Mouse (Mus musculus): ENCODE results near the gene Ghsr. TPM values are rescaled to one million over a fixed set of nuclear protein-coding genes. Genes with fewer than 3 reads are reported as not detected.

The Ghsr gene
- polyA plus RNA-seq, 2 experiments, result not detected

DNA sequence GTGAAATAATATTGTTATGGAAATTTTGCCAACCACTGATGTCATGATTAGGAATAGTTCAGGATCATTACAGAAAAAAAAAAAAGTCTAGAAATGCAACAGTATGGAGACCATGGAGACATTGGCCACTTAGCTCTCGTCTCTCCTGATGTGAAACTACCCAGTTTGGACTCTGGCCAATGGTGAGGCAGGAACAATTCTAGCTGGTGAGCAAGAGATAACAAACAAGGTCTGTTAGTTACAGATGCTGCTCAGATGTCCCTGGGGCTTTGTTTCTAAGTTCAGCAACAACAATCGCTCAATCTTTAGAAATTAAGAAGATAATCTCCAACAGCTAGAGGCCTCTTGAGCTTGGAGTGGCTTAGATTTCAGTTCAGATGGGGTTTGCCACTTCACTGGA lies 37.4 kb downstream of the Ghsr start:
- ATAC-seq (ENCODE audit: low FRiP score, low read depth), result no peak
- no peak for TF ChIP-seq POLR2A (IDR thresholded peaks at IDR 0.05; ENCODE audit: borderline replicate concordance, extremely low read depth, insufficient read depth, insufficient read length)
- 61% methylated on average over 2 of the region's 2 CpGs for WGBS

DNA sequence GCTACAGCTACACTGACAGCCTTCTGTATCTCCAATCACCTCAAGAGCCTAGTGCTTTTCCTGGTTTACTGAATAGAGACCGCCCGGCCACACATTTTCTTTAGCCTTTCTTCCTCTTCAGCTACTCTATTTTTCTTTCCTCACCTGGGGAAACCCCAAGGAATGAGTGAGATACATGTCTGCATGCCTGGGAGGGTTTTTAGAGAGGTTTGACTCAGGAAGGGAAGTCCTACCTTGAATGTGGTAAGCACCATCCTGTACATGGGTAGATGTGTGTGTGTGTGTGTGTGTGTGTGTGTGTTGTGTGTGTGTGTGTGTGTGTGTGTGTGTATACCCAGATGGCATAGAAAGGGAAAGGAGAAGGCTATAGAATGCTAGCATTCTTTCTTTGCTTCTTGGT lies 40.1 kb downstream of the Ghsr start:
- no peak overlapping the region for H3K4me3 ChIP-seq (replicated peaks; ENCODE audit: low read length)
- no peaks in the 10 kb centered on the region for H3K4me1 ChIP-seq (ENCODE audit: control insufficient read depth, insufficient read depth, low read length)
- peaks cover 4% of the 10 kb centered on the region; the same call in 1 of the 2 replicates for H3K36me3 ChIP-seq (ENCODE audit: control insufficient read depth, insufficient read depth, low read length)
- no peak overlapping the region for H3K9ac ChIP-seq (ENCODE audit: low read depth, low read length, severe bottlenecking)
- no peak for ATAC-seq (ENCODE audit: low FRiP score, low read depth)
- H3K9me3 ChIP-seq (ENCODE audit: control insufficient read depth, low read length), result no peaks in the 10 kb centered on the region
- TF ChIP-seq POLR2A (IDR thresholded peaks at IDR 0.05; ENCODE audit: borderline replicate concordance, extremely low read depth, insufficient read depth, insufficient read length), result no peak
- WGBS, result 94% methylated on average over 2 of the region's 2 CpGs
- no peak for DNase-seq (ENCODE audit: low spot score)
- no peak overlapping the region for H3K27ac ChIP-seq (replicated peaks; ENCODE audit: low read depth, low read length)
- H3K4me2 ChIP-seq (replicated peaks; ENCODE audit: low read depth, low read length, severe bottlenecking), result no peak overlapping the region
- no peaks in the 10 kb centered on the region for H3K27me3 ChIP-seq (ENCODE audit: control insufficient read depth, insufficient read depth, low read length)

More for the DNA sequence above, 37.4 kb downstream of the Ghsr start:
- Histone ChIP-seq H3K9ac (ENCODE audit: low read depth, low read length, severe bottlenecking) (no peak overlapping the region), H3K4me3 (replicated peaks; ENCODE audit: low read length) (no peak overlapping the region), H3K27ac (replicated peaks; ENCODE audit: low read depth, low read length) (no peak overlapping the region), H3K4me1 (ENCODE audit: control insufficient read depth, insufficient read depth, low read length) (no peaks in the 10 kb centered on the region), H3K4me2 (replicated peaks; ENCODE audit: low read depth, low read length, severe bottlenecking) (no peak overlapping the region), H3K27me3 (ENCODE audit: control insufficient read depth, insufficient read depth, low read length) (no peaks in the 10 kb centered on the region), H3K9me3 (ENCODE audit: control insufficient read depth, low read length) (no peaks in the 10 kb centered on the region), H3K36me3 (ENCODE audit: control insufficient read depth, insufficient read depth, low read length) (no peaks in the 10 kb centered on the region)
- DNase-seq (ENCODE audit: low spot score), result no peak

DNA sequence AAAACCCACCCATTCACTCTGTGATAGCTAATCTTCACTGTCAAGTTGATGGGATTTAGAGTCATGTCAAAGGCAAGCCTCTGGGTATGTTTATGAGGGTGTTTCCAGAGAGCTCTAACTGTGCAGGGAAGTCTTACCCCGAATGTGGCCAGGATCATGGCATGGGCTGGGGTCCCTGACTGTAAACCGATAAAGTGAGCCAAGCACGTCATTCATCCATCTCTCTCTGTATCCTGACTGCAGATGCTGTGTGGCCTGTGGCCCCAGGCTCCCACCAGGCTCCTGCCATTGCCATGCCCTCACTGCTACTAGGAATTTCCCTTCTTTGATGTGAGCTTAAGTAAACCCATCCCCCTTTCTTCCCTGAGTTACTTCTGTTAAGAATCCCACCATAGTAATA lies 42.4 kb downstream of the Ghsr start:
- no peak for ATAC-seq (ENCODE audit: low FRiP score, low read depth)

DNA sequence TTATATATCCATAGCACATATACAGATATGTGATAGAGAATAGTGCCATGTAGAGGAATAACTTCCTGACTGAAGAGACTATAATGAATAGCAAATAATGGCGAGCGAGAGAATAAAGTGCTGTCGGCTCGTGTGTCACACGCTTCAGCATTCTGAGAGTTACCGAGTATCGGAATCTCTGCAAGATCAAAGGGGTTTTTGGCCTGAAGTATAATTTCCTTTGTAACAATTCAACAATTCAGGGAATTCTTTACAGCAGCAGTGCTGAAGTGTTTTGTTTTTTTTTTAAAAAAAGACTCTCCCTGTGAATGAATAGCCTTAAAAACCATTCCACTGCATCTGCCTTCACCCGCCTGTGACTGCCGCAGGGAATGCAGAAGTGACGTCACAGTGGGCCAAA lies 45.6 kb downstream of the Ghsr start:
- Histone ChIP-seq H3K36me3 (ENCODE audit: control insufficient read depth, insufficient read depth, low read length) (peaks cover 40% of the 10 kb centered on the region), H3K4me2 (replicated peaks; ENCODE audit: low read depth, low read length, severe bottlenecking) (no peak overlapping the region), H3K4me3 (replicated peaks; ENCODE audit: low read length) (no peak overlapping the region), H3K9me3 (ENCODE audit: control insufficient read depth, low read length) (no peaks in the 10 kb centered on the region), H3K4me1 (ENCODE audit: control insufficient read depth, insufficient read depth, low read length) (no peaks in the 10 kb centered on the region), H3K27ac (replicated peaks; ENCODE audit: low read depth, low read length) (no peak overlapping the region), H3K9ac (ENCODE audit: low read depth, low read length, severe bottlenecking) (no peak overlapping the region), H3K27me3 (ENCODE audit: control insufficient read depth, insufficient read depth, low read length) (no peaks in the 10 kb centered on the region)
- WGBS, result 89% methylated on average over 10 of the region's 10 CpGs
- TF ChIP-seq POLR2A (IDR thresholded peaks at IDR 0.05; ENCODE audit: borderline replicate concordance, extremely low read depth, insufficient read depth, insufficient read length), result no peak
- ATAC-seq (ENCODE audit: low FRiP score, low read depth), result no peak
- no peak for DNase-seq (ENCODE audit: low spot score)

More for the DNA sequence above, 42.4 kb downstream of the Ghsr start:
- Histone ChIP-seq H3K4me2 (replicated peaks; ENCODE audit: low read depth, low read length, severe bottlenecking) (no peak overlapping the region), H3K9me3 (ENCODE audit: control insufficient read depth, low read length) (no peaks in the 10 kb centered on the region), H3K4me1 (ENCODE audit: control insufficient read depth, insufficient read depth, low read length) (no peaks in the 10 kb centered on the region), H3K4me3 (replicated peaks; ENCODE audit: low read length) (no peak overlapping the region), H3K27me3 (ENCODE audit: control insufficient read depth, insufficient read depth, low read length) (no peaks in the 10 kb centered on the region), H3K9ac (ENCODE audit: low read depth, low read length, severe bottlenecking) (no peak overlapping the region), H3K36me3 (ENCODE audit: control insufficient read depth, insufficient read depth, low read length) (peaks cover 15% of the 10 kb centered on the region), H3K27ac (replicated peaks; ENCODE audit: low read depth, low read length) (no peak overlapping the region)
- no peak for DNase-seq (ENCODE audit: low spot score)
- no peak for TF ChIP-seq POLR2A (IDR thresholded peaks at IDR 0.05; ENCODE audit: borderline replicate concordance, extremely low read depth, insufficient read depth, insufficient read length)
- 70% methylated on average over 3 of the region's 3 CpGs for WGBS

DNA sequence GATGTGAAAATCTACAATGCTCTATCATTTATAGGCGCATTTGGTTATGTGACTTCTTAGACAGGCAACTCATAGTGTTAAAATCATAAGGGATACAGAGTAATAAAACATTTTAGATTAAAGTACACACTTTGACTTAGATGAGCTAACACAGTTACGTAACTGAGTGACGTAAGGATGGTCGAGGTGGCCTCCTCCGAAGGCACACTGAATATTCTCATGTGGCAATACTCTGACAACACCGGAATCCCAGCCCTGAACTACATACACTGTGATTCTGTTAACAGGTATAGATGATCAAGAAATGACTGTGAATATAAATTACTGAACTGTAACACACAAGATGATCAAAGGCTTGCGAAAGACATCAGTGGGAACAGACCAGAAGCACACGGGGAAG lies 47.5 kb downstream of the Ghsr start:
- H3K4me1 ChIP-seq (ENCODE audit: control insufficient read depth, insufficient read depth, low read length), result no peaks in the 10 kb centered on the region
- ATAC-seq (ENCODE audit: low FRiP score, low read depth) (no peak), DNase-seq (ENCODE audit: low spot score) (no peak)
- H3K36me3 ChIP-seq (ENCODE audit: control insufficient read depth, insufficient read depth, low read length), result peaks cover 52% of the 10 kb centered on the region
- TF ChIP-seq POLR2A (IDR thresholded peaks at IDR 0.05; ENCODE audit: borderline replicate concordance, extremely low read depth, insufficient read depth, insufficient read length), result no peak
- H3K27ac ChIP-seq (replicated peaks; ENCODE audit: low read depth, low read length), result no peak overlapping the region
- WGBS, result 96% methylated on average over 8 of the region's 8 CpGs
- no peak overlapping the region for H3K4me2 ChIP-seq (replicated peaks; ENCODE audit: low read depth, low read length, severe bottlenecking)
- no peaks in the 10 kb centered on the region for H3K9me3 ChIP-seq (ENCODE audit: control insufficient read depth, low read length)
- no peak overlapping the region for H3K4me3 ChIP-seq (replicated peaks; ENCODE audit: low read length)
- H3K27me3 ChIP-seq (ENCODE audit: control insufficient read depth, insufficient read depth, low read length), result no peaks in the 10 kb centered on the region
- H3K9ac ChIP-seq (ENCODE audit: low read depth, low read length, severe bottlenecking), result no peak overlapping the region

DNA sequence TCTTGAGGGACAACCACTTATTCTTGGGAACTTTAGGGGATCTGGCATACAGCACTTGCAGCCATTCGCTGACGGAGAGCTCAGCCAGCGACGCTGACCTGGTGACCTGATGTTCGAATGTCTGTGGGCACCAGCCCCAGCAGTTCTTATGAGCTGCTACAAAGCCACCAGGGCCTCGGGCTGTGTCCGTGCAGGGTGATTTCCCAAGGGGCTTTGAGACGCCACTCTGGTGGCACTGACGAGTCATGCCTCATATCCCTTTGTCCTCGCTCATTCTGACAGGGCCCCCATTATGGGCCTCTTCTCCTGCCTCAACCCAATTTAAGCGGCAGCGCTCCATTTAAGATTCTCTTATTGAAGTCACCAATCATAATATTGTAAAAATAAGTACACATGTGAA lies 50.8 kb downstream of the Ghsr start:
- H3K9ac ChIP-seq (ENCODE audit: low read depth, low read length, severe bottlenecking), result no peak overlapping the region
- no peak for ATAC-seq (ENCODE audit: low FRiP score, low read depth)
- H3K4me1 ChIP-seq (ENCODE audit: control insufficient read depth, insufficient read depth, low read length), result no peaks in the 10 kb centered on the region
- H3K4me3 ChIP-seq (replicated peaks; ENCODE audit: low read length), result no peak overlapping the region
- H3K27ac ChIP-seq (replicated peaks; ENCODE audit: low read depth, low read length), result no peak overlapping the region
- DNase-seq (ENCODE audit: low spot score), result no peak
- peaks cover 74% of the 10 kb centered on the region for H3K36me3 ChIP-seq (ENCODE audit: control insufficient read depth, insufficient read depth, low read length)
- 75% methylated on average over 12 of the region's 12 CpGs for WGBS
- no peaks in the 10 kb centered on the region for H3K27me3 ChIP-seq (ENCODE audit: control insufficient read depth, insufficient read depth, low read length)
- H3K4me2 ChIP-seq (replicated peaks; ENCODE audit: low read depth, low read length, severe bottlenecking), result no peak overlapping the region
- H3K9me3 ChIP-seq (ENCODE audit: control insufficient read depth, low read length), result no peaks in the 10 kb centered on the region
- TF ChIP-seq POLR2A (IDR thresholded peaks at IDR 0.05; ENCODE audit: borderline replicate concordance, extremely low read depth, insufficient read depth, insufficient read length), result no peak

Measured in limb, embryonic 14.5 days (tissue).